Mouse (Mus musculus): Measurements from ENCODE around the gene Fermt3. TPM values are rescaled to one million over a fixed set of nuclear protein-coding genes. Genes with fewer than 3 reads are reported as not detected.
"Not testable (repeated sequence)": the region's sequence is repeated elsewhere in the genome, so short reads cannot be mapped to it uniquely, and the experiment has no call there.

The Fermt3 gene
- total RNA-seq (2021), result 1 to 10 TPM; 4.5 to 4.6 TPM
- long read RNA-seq, experiment 1, partial matches to known transcripts, result 0 of 7 reads
- long read RNA-seq, experiment 1, other reads (novel, unspliced or antisense), result 6 of 7 reads
- long read RNA-seq, experiment 2, transcript Fermt3-201 (15 exons, 2,587 nt), result major isoform, 5 of 11 reads
- long read RNA-seq, experiment 2, partial matches to known transcripts, result 3 of 11 reads
- long read RNA-seq, experiment 2, other reads (novel, unspliced or antisense), result 3 of 11 reads

- intact Hi-C loops (cut with DNase I), result loop anchor here (5.0 kb wide), 1 partner anchor 87 kb away; the partner anchor contains the start of gene Kcnk4
- peak; percentile 42 to 52 for DNase-seq (ENCODE audit: low spot score in 2 of 2)
These were observed at the start of gene Fermt3 for GRCm38 (mm10) chr19:7019191-7019590. Fermt3 (minus strand) TSS chr19:7019469.

GRCm38 (mm10) chr19:7068136-7068535, 48.9 kb upstream of the Fermt3 start:
- peak; percentile 63 to 84 for DNase-seq (ENCODE audit: low spot score in 2 of 2)
- intact Hi-C loops (cut with DNase I), result loop anchor here (1.0 to 5.0 kb wide), 3 partner anchors 92 to 349 kb away; partner anchors contain the start of gene 2700081O15Rik

GRCm38 (mm10) chr19:7067344-7068050, 48.2 kb upstream of the Fermt3 start:
- intact Hi-C loops (cut with DNase I), result loop anchor here (1.0 to 5.0 kb wide), 3 partner anchors 93 to 350 kb away; partner anchors contain the start of gene 2700081O15Rik
- DNase-seq (ENCODE audit: low spot score in 2 of 2), result no peak

GRCm38 (mm10) chr19:7066828-7067342, 47.6 kb upstream of the Fermt3 start:
- DNase-seq (ENCODE audit: low spot score in 2 of 2), result no peak
- intact Hi-C loops (cut with DNase I), result loop anchor here (5.0 kb wide), 1 partner anchor 350 kb away; the partner anchor contains the start of gene 2700081O15Rik

- DNase-seq (ENCODE audit: low spot score in 2 of 2), result no peak
- intact Hi-C loops (cut with DNase I), result loop anchor here (5.0 kb wide), 1 partner anchor 351 kb away; the partner anchor contains the start of gene 2700081O15Rik
These were observed 47.0 kb upstream of the Fermt3 start for GRCm38 (mm10) chr19:7066034-7066827.

GRCm38 (mm10) chr19:7064571-7064970, 45.3 kb upstream of the Fermt3 start:
- DNase-seq (ENCODE audit: low spot score in 2 of 2), result peak; percentile 87 to 88
- intact Hi-C loops (cut with DNase I), result no loop called here

GRCm38 (mm10) chr19:7062916-7063315, 43.6 kb upstream of the Fermt3 start:
- intact Hi-C loops (cut with DNase I), result no loop called here
- DNase-seq (ENCODE audit: low spot score in 2 of 2), result no peak

- no peak for DNase-seq (ENCODE audit: low spot score in 2 of 2)
- intact Hi-C loops (cut with DNase I), result no loop called here
These were observed 42.8 kb upstream of the Fermt3 start for GRCm38 (mm10) chr19:7062110-7062509.

GRCm38 (mm10) chr19:7058541-7058940, 39.3 kb upstream of the Fermt3 start:
- intact Hi-C loops (cut with DNase I), result loop anchor here (10.0 kb wide), 1 partner anchor 286 kb away; the partner anchor contains the start of gene Mark2
- no peak for DNase-seq (ENCODE audit: low spot score in 2 of 2)

GRCm38 (mm10) chr19:7057722-7058207, 38.5 kb upstream of the Fermt3 start:
- DNase-seq (ENCODE audit: low spot score in 2 of 2), result peak; percentile 65 to 70
- intact Hi-C loops (cut with DNase I), result loop anchor here (10.0 kb wide), 1 partner anchor 287 kb away; the partner anchor contains the start of gene Mark2

GRCm38 (mm10) chr19:7057126-7057721, 38.0 kb upstream of the Fermt3 start:
- intact Hi-C loops (cut with DNase I), result loop anchor here (10.0 kb wide), 1 partner anchor 288 kb away; the partner anchor contains the start of gene Mark2
- DNase-seq (ENCODE audit: low spot score in 2 of 2), result no peak

- intact Hi-C loops (cut with DNase I), result loop anchor here (10.0 kb wide), 1 partner anchor 288 kb away; the partner anchor contains the start of gene Mark2
- DNase-seq (ENCODE audit: low spot score in 2 of 2), result peak; percentile 86 to 93
These were observed 37.2 kb upstream of the Fermt3 start, which contains the start of gene Macrod1 for GRCm38 (mm10) chr19:7056248-7057087. Macrod1 (plus strand) TSS chr19:7056810.

- peak in 1 of 2 experiments; percentile 48 for DNase-seq (ENCODE audit: low spot score in 2 of 2)
- intact Hi-C loops (cut with DNase I), result loop anchor here (10.0 kb wide), 1 partner anchor 290 kb away; the partner anchor contains the start of gene Mark2
These were observed 35.9 kb upstream of the Fermt3 start for GRCm38 (mm10) chr19:7055173-7055572.

- DNase-seq (ENCODE audit: low spot score in 2 of 2), result no peak
- intact Hi-C loops (cut with DNase I), result loop anchor here (10.0 kb wide), 1 partner anchor 290 kb away; the partner anchor contains the start of gene Mark2
These were observed 35.5 kb upstream of the Fermt3 start for GRCm38 (mm10) chr19:7054772-7055171.

GRCm38 (mm10) chr19:7053382-7053781, 34.1 kb upstream of the Fermt3 start:
- not testable (repeated sequence) for DNase-seq (ENCODE audit: low spot score in 2 of 2)
- intact Hi-C loops (cut with DNase I), result loop anchor here (10.0 kb wide), 1 partner anchor 291 kb away; the partner anchor contains the start of gene Mark2

GRCm38 (mm10) chr19:7044706-7045105, 25.4 kb upstream of the Fermt3 start:
- no peak for DNase-seq (ENCODE audit: low spot score in 2 of 2)
- intact Hi-C loops (cut with DNase I), result no loop called here

GRCm38 (mm10) chr19:7044279-7044678, 25.0 kb upstream of the Fermt3 start:
- no peak for DNase-seq (ENCODE audit: low spot score in 2 of 2)
- intact Hi-C loops (cut with DNase I), result no loop called here

Measured in left cerebral cortex, postnatal 14 days (tissue).